Mouse (Mus musculus) brain, embryonic 14.5 days (tissue): Measurements from ENCODE around the gene Pip4k2a.

Source experiments
- CTCF ChIP-seq: fragments of 200-500 bp; IDR thresholded peaks from 2 replicates; pipeline ENCODE4 v1.5.1; 2012; ENCODE audit warnings: inconsistent platforms, mild to moderate bottlenecking, moderate library complexity, borderline replicate concordance; ENCODE audit not compliant: insufficient read depth, insufficient read length; ENCODE audit errors: extremely low read depth
- POLR2A ChIP-seq: fragments of 200-500 bp; IDR thresholded peaks from 2 replicates; pipeline ENCODE4 v1.6.1; 2012; ENCODE audit warnings: mild to moderate bottlenecking, inconsistent platforms, borderline replicate concordance; ENCODE audit not compliant: poor library complexity, insufficient read depth, insufficient read length, severe bottlenecking; ENCODE audit errors: extremely low read depth

DNA sequence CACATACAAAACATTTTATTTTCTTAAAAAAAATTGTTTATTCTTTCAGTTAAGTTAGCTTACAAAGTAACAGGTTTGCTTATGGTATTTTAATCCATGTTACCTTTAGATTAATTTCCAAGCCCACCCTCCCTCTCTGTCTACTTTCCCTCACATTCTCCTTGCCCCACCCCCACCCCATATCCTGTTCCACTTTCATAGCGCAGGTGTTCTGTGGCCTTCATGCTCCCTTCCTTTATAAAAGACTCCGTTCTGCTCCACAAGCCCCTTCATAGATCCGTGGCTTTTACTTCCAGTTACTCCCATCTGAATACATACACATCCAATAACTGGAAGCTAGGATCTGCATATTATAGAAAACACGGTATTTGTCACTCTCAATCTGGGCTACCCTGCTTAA lies 9.7 kb upstream of the Pip4k2a start:
- TF ChIP-seq CTCF (no peak), POLR2A (no peak)
